Mouse (Mus musculus) kidney, adult 8-10 months (tissue): ENCODE data around the gene Gm49369.
"Not testable (repeated sequence)": the region's sequence is repeated elsewhere in the genome, so short reads cannot be mapped to it uniquely, and the experiment has no call there.

ENCODE experiments used
- DNase-seq, 2 experiments: peaks; one replicate each; pipeline ENCODE4 v3.0.0; 2022

Gm49369 gene

GRCm38 (mm10) chr7:142382567-142382966 is at the start of gene Gm49369:
TSS of gene Gm49369 (minus strand) at chr7:142382667.
- DNase-seq, result no peak

- DNase-seq, result no peak
Observed at GRCm38 (mm10) chr7:142431106-142431505, 48.6 kb upstream of the Gm49369 start.

GRCm38 (mm10) chr7:142430160-142430678 is 47.8 kb upstream of the Gm49369 start:
- DNase-seq, result no peak

GRCm38 (mm10) chr7:142428213-142428612 is 45.7 kb upstream of the Gm49369 start:
- DNase-seq, result no peak

GRCm38 (mm10) chr7:142425641-142426213 is 43.3 kb upstream of the Gm49369 start:
- DNase-seq, result peak in 1 of 2 experiments; percentile 26

- no peak for DNase-seq
Observed at GRCm38 (mm10) chr7:142421826-142422225, 39.4 kb upstream of the Gm49369 start.

GRCm38 (mm10) chr7:142419887-142420286 is 37.4 kb upstream of the Gm49369 start:
- no peak for DNase-seq

- no peak for DNase-seq
Observed at GRCm38 (mm10) chr7:142418679-142419078, 36.2 kb upstream of the Gm49369 start.

GRCm38 (mm10) chr7:142418027-142418426 is 35.6 kb upstream of the Gm49369 start:
- no peak for DNase-seq

- no peak for DNase-seq
Observed at GRCm38 (mm10) chr7:142416225-142416624, 33.8 kb upstream of the Gm49369 start.

GRCm38 (mm10) chr7:142415314-142415713 is 32.8 kb upstream of the Gm49369 start:
- no peak for DNase-seq

- no peak for DNase-seq
Observed at GRCm38 (mm10) chr7:142413285-142413684, 30.8 kb upstream of the Gm49369 start.

GRCm38 (mm10) chr7:142409603-142410002 is 27.1 kb upstream of the Gm49369 start:
- no peak for DNase-seq

- DNase-seq, result no peak
Observed at GRCm38 (mm10) chr7:142408686-142409085, 26.2 kb upstream of the Gm49369 start.

GRCm38 (mm10) chr7:142407935-142408334 is 25.5 kb upstream of the Gm49369 start:
- no peak for DNase-seq

GRCm38 (mm10) chr7:142405134-142405533 is 22.7 kb upstream of the Gm49369 start:
- not testable (repeated sequence) for DNase-seq

GRCm38 (mm10) chr7:142403591-142403990 is 21.1 kb upstream of the Gm49369 start:
- no peak for DNase-seq

- DNase-seq, result no peak
Observed at GRCm38 (mm10) chr7:142400750-142401142, 18.3 kb upstream of the Gm49369 start.

- DNase-seq, result no peak
Observed at GRCm38 (mm10) chr7:142400112-142400749, 17.8 kb upstream of the Gm49369 start.

- DNase-seq, result no peak
Observed at GRCm38 (mm10) chr7:142399250-142399649, 16.8 kb upstream of the Gm49369 start.

GRCm38 (mm10) chr7:142398052-142398451 is 15.6 kb upstream of the Gm49369 start:
- peak; percentile 21 to 45 for DNase-seq

GRCm38 (mm10) chr7:142396611-142397010 is 14.1 kb upstream of the Gm49369 start:
- no peak for DNase-seq

- no peak for DNase-seq
Observed at GRCm38 (mm10) chr7:142395472-142395871, 13.0 kb upstream of the Gm49369 start.
